Mouse (Mus musculus) ES-E14 (cell line): Measurements from ENCODE around the gene Il1b.

Source experiments
- HCFC1 ChIP-seq: IDR thresholded peaks from 2 replicates; pipeline ENCODE4 v1.6.1; 2012; ENCODE audit warnings: low read length, inconsistent platforms, borderline replicate concordance; ENCODE audit not compliant: insufficient read depth
- MAFK ChIP-seq: IDR thresholded peaks from 2 replicates; pipeline ENCODE4 v1.6.1; 2014; ENCODE audit warnings: mild to moderate bottlenecking, low read depth, low read length, inconsistent platforms; ENCODE audit not compliant: insufficient read depth
- ZC3H11A ChIP-seq: IDR thresholded peaks from 2 replicates; pipeline ENCODE4 v1.6.1; 2012; ENCODE audit warnings: low read depth, mild to moderate bottlenecking, inconsistent platforms, low read length, borderline replicate concordance
- ZNF384 ChIP-seq: IDR thresholded peaks from 2 replicates; pipeline ENCODE4 v1.6.1; 2012; ENCODE audit warnings: low read depth, low read length, inconsistent platforms

GRCm38 (mm10) chr2:129414593-129414992 lies 43.7 kb upstream of the Il1b start:
- TF ChIP-seq ZC3H11A (no peak), HCFC1 (no peak), ZNF384 (no peak), MAFK (no peak)
